Mouse (Mus musculus): Measurements from ENCODE around the gene Hist1h1t. TPM values are rescaled to one million over a fixed set of nuclear protein-coding genes. Genes with fewer than 3 reads are reported as not detected.

Hist1h1t gene
- polyA plus RNA-seq (2017; shearing (Covaris generic)) = under 1 TPM in 1 of 2 experiments, not detected in 1; 0.38 TPM

DNA sequence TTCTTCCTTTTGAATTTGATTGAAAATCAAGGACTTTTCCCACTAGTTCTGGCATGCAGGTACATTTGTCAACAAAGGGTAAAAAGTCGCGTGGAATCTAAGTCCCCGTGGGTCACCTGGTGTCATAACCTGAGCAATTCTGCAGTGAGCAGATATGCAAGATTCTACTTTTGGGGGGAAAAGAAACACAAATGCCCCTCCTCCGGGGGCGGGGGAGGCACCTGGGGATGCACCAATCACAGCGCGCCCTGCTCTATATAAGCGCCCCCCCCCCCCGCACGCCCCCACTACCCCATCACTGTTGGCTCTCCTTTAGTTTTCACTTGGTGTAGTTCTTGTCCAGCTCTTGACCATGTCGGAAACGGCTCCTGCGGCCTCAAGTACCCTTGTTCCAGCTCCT, at the start of gene Hist1h1t:
TSS of gene Hist1h1t (plus strand) at position 301 of the 400 bp plus-strand sequence.

DNA sequence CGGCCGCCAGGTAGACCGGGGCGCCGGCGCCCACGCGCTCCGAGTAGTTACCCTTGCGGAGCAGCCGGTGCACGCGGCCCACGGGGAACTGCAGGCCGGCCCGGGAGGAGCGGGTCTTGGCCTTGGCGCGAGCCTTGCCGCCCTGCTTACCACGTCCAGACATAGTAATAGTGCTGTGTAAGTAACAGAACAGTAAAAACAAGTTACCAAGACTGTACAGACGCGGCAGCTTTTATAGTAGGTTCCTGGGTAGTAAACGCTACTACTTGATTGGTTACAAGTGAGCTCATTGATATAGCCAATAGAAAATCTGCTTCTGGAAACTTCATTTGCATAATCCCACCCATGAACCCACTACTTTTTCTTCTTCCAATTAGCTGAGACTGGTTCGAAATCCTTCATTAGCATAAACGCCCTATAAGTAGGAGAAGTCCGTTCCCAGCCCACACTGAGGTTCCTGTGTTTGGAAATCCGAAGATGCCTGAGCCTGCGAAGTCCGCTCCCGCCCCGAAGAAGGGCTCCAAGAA, 11.8 kb upstream of the Hist1h1t start, which contains the start of the genes Hist1h2ac and Hist1h2bc:
TSS of gene Hist1h2ac (minus strand) at position 194 of the 527 bp plus-strand sequence.
TSS of gene Hist1h2bc (plus strand) at position 445 of the 527 bp plus-strand sequence.

DNA sequence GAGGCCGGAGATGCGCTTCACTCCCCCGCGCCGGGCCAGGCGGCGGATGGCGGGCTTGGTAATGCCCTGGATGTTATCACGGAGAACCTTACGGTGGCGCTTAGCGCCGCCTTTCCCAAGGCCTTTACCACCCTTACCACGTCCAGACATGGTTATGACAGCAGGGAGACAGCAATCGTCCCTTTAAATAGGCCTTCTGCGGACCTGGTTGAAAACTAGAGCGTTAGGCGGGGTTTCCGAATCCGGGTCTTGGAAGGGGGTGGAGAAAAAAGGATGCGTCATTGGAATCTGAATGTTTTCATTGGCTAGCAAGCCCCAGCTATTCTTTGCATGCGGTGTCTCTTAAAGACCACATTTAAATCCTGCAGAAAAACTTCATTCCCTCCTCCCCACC, 2.7 kb downstream of the Hist1h1t start, which contains the start of gene Hist1h4c:
TSS of gene Hist1h4c (minus strand) at position 155 of the 394 bp plus-strand sequence.

DNA sequence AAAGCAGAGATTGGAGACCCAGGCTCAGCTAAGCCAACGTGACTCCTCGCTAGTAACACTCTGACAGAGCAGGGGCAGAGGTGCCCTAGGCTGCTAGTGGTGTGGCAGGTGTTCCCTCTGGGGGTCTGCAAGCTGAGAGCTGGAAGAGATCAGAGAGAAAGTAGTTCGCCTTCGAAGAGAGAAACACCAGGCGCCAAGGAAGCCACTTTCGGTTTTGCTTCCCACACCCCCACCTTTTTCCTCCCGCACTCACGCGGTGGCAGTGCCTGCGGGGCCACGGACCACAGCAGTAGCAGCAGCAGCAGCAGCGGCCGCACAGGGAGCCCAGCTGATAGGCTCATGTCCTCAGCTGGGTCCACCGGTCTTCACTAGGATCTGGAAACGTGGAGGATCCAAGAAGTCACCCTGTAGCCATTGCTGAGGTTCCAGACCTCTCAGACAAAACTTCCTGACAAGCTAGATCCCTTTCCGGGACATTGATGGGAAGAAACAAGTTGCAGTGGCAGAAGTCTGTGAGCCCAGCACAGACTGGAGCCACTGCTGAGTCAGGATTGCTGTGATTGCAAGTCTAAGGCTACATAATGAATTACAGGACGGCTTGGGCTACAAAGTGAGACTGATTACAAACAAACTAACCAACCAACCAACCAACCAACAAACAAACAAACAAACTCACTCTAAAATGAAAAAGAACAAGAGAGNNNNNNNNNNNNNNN, 14.9 kb downstream of the Hist1h1t start, which contains the start of gene Hfe:
TSS of gene Hfe (minus strand) at position 481 of the 716 bp plus-strand sequence.

DNA sequence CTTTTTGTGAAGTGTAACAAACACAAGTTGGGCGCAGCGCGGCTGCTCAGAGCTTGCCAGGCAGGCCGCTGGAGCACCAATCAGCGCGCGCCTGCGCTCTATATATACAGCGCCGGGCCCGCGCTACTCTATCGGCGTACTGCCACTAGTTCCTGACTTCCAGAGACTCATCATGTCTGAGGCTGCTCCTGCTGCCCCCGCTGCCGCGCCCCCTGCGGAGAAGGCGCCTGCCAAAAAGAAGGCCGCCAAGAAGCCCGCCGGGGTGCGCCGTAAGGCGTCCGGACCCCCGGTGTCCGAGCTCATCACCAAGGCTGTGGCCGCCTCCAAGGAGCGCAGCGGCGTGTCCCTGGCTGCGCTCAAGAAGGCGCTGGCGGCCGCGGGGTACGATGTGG, 43.1 kb downstream of the Hist1h1t start, which contains the start of gene Hist1h1c:
TSS of gene Hist1h1c (plus strand) at position 132 of the 392 bp plus-strand sequence.

DNA sequence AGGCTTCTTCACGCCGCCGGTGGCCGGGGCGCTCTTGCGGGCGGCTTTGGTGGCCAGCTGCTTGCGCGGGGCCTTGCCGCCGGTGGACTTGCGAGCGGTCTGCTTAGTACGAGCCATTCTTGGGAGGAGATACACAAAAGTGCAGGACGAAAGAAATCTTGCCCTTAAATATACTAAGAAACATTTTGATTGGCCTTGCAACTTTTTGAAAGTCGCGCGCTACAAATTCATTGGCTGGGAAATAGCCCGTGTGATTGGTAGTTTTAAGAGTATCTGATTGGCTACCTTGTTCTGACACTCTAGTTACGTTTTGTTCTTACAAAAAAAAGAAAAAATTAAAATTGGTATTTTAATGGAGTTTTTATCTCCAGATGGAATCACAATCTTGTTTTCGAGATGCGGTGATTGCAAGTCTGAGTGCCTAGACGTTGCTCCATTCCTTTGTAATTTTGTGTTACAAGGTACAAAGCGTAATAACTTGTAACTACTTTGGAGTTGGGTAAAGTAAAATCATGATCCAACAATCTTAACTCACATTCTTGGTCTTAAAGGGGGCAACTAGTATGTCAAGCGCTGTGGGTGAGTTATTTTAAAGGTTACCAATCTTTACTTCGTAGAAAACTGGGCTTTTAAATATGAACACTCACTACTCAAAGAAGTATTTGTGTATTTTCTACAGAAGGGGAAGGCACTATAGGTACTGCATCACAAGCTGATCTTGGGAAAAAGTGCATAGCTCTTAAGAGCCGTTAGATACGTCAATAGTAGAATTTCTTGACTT, 50.0 kb downstream of the Hist1h1t start, which contains the start of gene Hist1h3c:
TSS of gene Hist1h3c (minus strand) at position 222 of the 781 bp plus-strand sequence.

Other genes with a start within 250 kb of the Hist1h1t start
- gene Btn1a1, start 229.9 kb upstream of the Hist1h1t start, polyA plus RNA-seq (2017; shearing (Covaris generic)) = not detected
- under 1 TPM in 1 of 2 experiments, not detected in 1; 0.12 TPM for gene Btn2a2, start 207.0 kb upstream of the Hist1h1t start, polyA plus RNA-seq (2017; shearing (Covaris generic))
- gene Hist1h4h, start 164.8 kb upstream of the Hist1h1t start, polyA plus RNA-seq (2017; shearing (Covaris generic)) = 1 to 10 TPM; 1.3 to 4.8 TPM
- gene Hist1h2af, start 161.9 kb upstream of the Hist1h1t start, polyA plus RNA-seq (2017; shearing (Covaris generic)) = not detected
- gene Hist1h3g, start 160.4 kb upstream of the Hist1h1t start, polyA plus RNA-seq (2017; shearing (Covaris generic)) = not detected
- under 1 TPM; 0.27 to 0.59 TPM for gene Hist1h2bh, start 152.4 kb upstream of the Hist1h1t start, polyA plus RNA-seq (2017; shearing (Covaris generic))
- under 1 TPM; 0.41 to 0.84 TPM for gene Hist1h3f, start 151.8 kb upstream of the Hist1h1t start, polyA plus RNA-seq (2017; shearing (Covaris generic))
- gene Hist1h4f, start 144.2 kb upstream of the Hist1h1t start, polyA plus RNA-seq (2017; shearing (Covaris generic)) = 1 to 10 TPM in 1 of 2 experiments, not detected in 1; 2.0 TPM
- under 1 TPM; 0.64 to 0.98 TPM for gene Hist1h1d, start 142.6 kb upstream of the Hist1h1t start, polyA plus RNA-seq (2017; shearing (Covaris generic))
- gene Hist1h3e, start 133.4 kb upstream of the Hist1h1t start, polyA plus RNA-seq (2017; shearing (Covaris generic)) = 1 to 10 TPM; 1.4 to 5.5 TPM
- gene Hist1h2ae, start 124.6 kb upstream of the Hist1h1t start, polyA plus RNA-seq (2017; shearing (Covaris generic)) = 10 to 100 TPM in 1 of 2 experiments, 1 to 10 TPM in 1; 7.7 to 16.3 TPM
- 1 to 10 TPM; 2.7 to 5.0 TPM for gene Hist1h2bg, start 124.4 kb upstream of the Hist1h1t start, polyA plus RNA-seq (2017; shearing (Covaris generic))
- gene Hist1h2bf, start 121.6 kb upstream of the Hist1h1t start, polyA plus RNA-seq (2017; shearing (Covaris generic)) = not detected
- under 1 TPM in 1 of 2 experiments, not detected in 1; 0.38 TPM for gene Hist1h2ad, start 121.4 kb upstream of the Hist1h1t start, polyA plus RNA-seq (2017; shearing (Covaris generic))
- gene Hist1h3d, start 120.1 kb upstream of the Hist1h1t start, polyA plus RNA-seq (2017; shearing (Covaris generic)) = under 1 TPM in 1 of 2 experiments, not detected in 1; 0.44 TPM
- 10 to 100 TPM; 23.0 to 41.6 TPM for gene Hist1h4d, start 114.2 kb upstream of the Hist1h1t start, polyA plus RNA-seq (2017; shearing (Covaris generic))
- gene Hist1h2be, start 74.7 kb upstream of the Hist1h1t start, polyA plus RNA-seq (2017; shearing (Covaris generic)) = 1 to 10 TPM; 1.2 to 1.4 TPM
- 10 to 100 TPM in 1 of 2 experiments, 1 to 10 TPM in 1; 7.1 to 18.0 TPM for gene Hist1h1e, start 73.3 kb upstream of the Hist1h1t start, polyA plus RNA-seq (2017; shearing (Covaris generic))
- under 1 TPM; 0.55 to 0.80 TPM for gene Hist1h2ac, start 11.9 kb upstream of the Hist1h1t start, polyA plus RNA-seq (2017; shearing (Covaris generic))
- 1 to 10 TPM; 3.0 to 4.1 TPM for gene Hist1h2bc, start 11.6 kb upstream of the Hist1h1t start, polyA plus RNA-seq (2017; shearing (Covaris generic))
- gene Hist1h4c, start 2.6 kb downstream of the Hist1h1t start, polyA plus RNA-seq (2017; shearing (Covaris generic)) = 1 to 10 TPM; 3.3 to 6.0 TPM
- gene Hfe, start 15.0 kb downstream of the Hist1h1t start, polyA plus RNA-seq (2017; shearing (Covaris generic)) = 1 to 10 TPM; 1.3 to 2.6 TPM
- gene Hist1h1c, start 43.0 kb downstream of the Hist1h1t start, polyA plus RNA-seq (2017; shearing (Covaris generic)) = 10 to 100 TPM; 13.3 to 18.7 TPM
- 1 to 10 TPM; 2.7 to 3.1 TPM for gene Hist1h3c, start 49.8 kb downstream of the Hist1h1t start, polyA plus RNA-seq (2017; shearing (Covaris generic))
- gene Hist1h2bb, start 50.9 kb downstream of the Hist1h1t start, polyA plus RNA-seq (2017; shearing (Covaris generic)) = 1 to 10 TPM; 1.1 to 2.8 TPM
- gene Hist1h2ab, start 55.3 kb downstream of the Hist1h1t start, polyA plus RNA-seq (2017; shearing (Covaris generic)) = 1 to 10 TPM; 4.6 to 7.2 TPM
- 1 to 10 TPM in 1 of 2 experiments, not detected in 1; 1.4 TPM for gene Hist1h3b, start 56.5 kb downstream of the Hist1h1t start, polyA plus RNA-seq (2017; shearing (Covaris generic))
- 1 to 10 TPM; 5.4 to 5.6 TPM for gene Hist1h4b, start 61.2 kb downstream of the Hist1h1t start, polyA plus RNA-seq (2017; shearing (Covaris generic))
- gene Hist1h4a, start 65.4 kb downstream of the Hist1h1t start, polyA plus RNA-seq (2017; shearing (Covaris generic)) = not detected
- 1 to 10 TPM; 5.1 TPM for gene Hist1h3a, start 66.6 kb downstream of the Hist1h1t start, polyA plus RNA-seq (2017; shearing (Covaris generic))
- 1 to 10 TPM; 2.5 to 3.0 TPM for gene Hist1h1a, start 67.9 kb downstream of the Hist1h1t start, polyA plus RNA-seq (2017; shearing (Covaris generic))
- gene Trim38, start 74.1 kb downstream of the Hist1h1t start, polyA plus RNA-seq (2017; shearing (Covaris generic)) = under 1 TPM in 1 of 2 experiments, not detected in 1; 0.17 TPM
- gene Slc17a2, start 111.2 kb downstream of the Hist1h1t start, polyA plus RNA-seq (2017; shearing (Covaris generic)) = under 1 TPM in 1 of 2 experiments, not detected in 1; 0.09 TPM
- gene Slc17a3, start 143.6 kb downstream of the Hist1h1t start, polyA plus RNA-seq (2017; shearing (Covaris generic)) = not detected
- under 1 TPM in 1 of 2 experiments, not detected in 1; 0.09 TPM for gene Slc17a1, start 171.9 kb downstream of the Hist1h1t start, polyA plus RNA-seq (2017; shearing (Covaris generic))
- not detected for gene Slc17a4, start 219.2 kb downstream of the Hist1h1t start, polyA plus RNA-seq (2017; shearing (Covaris generic))
- gene Hist1h2ba, start 238.3 kb downstream of the Hist1h1t start, polyA plus RNA-seq (2017; shearing (Covaris generic)) = not detected
- gene Hist1h2aa, start 238.6 kb downstream of the Hist1h1t start, polyA plus RNA-seq (2017; shearing (Covaris generic)) = not detected